Mouse (Mus musculus): Measurements from ENCODE around the gene Ptprd.

Gene Ptprd

GRCm38 (mm10) chr4:76025571-76026325, 2186.0 kb downstream of the Ptprd start:
- DNase-seq (ENCODE audit: low spot score in 2 of 2), result no peak

- no peak for DNase-seq (ENCODE audit: low spot score in 2 of 2)
Observed at GRCm38 (mm10) chr4:76024502-76024821, 2187.3 kb downstream of the Ptprd start.

GRCm38 (mm10) chr4:76023756-76024501, 2187.8 kb downstream of the Ptprd start:
- DNase-seq (ENCODE audit: low spot score in 2 of 2), result no peak

GRCm38 (mm10) chr4:76021670-76022069, 2190.1 kb downstream of the Ptprd start:
- no peak for DNase-seq (ENCODE audit: low spot score in 2 of 2)

- DNase-seq (ENCODE audit: low spot score in 2 of 2), result no peak
Observed at GRCm38 (mm10) chr4:76015026-76015425, 2196.7 kb downstream of the Ptprd start.

GRCm38 (mm10) chr4:76014151-76014840, 2197.5 kb downstream of the Ptprd start:
- DNase-seq (ENCODE audit: low spot score in 2 of 2), result no peak

GRCm38 (mm10) chr4:76008580-76008979, 2203.2 kb downstream of the Ptprd start:
- DNase-seq (ENCODE audit: low spot score in 2 of 2), result no peak

- no peak for DNase-seq (ENCODE audit: low spot score in 2 of 2)
Observed at GRCm38 (mm10) chr4:76007219-76007618, 2204.5 kb downstream of the Ptprd start.

GRCm38 (mm10) chr4:76006717-76007116, 2205.0 kb downstream of the Ptprd start:
- no peak for DNase-seq (ENCODE audit: low spot score in 2 of 2)

GRCm38 (mm10) chr4:76004161-76004560, 2207.6 kb downstream of the Ptprd start:
- no peak for DNase-seq (ENCODE audit: low spot score in 2 of 2)

GRCm38 (mm10) chr4:76000258-76000657, 2211.5 kb downstream of the Ptprd start:
- no peak for DNase-seq (ENCODE audit: low spot score in 2 of 2)

- DNase-seq (ENCODE audit: low spot score in 2 of 2), result no peak
Observed at GRCm38 (mm10) chr4:75995841-75996240, 2215.9 kb downstream of the Ptprd start.

GRCm38 (mm10) chr4:75994576-75994975, 2217.2 kb downstream of the Ptprd start:
- DNase-seq (ENCODE audit: low spot score in 2 of 2), result no peak

- no peak for DNase-seq (ENCODE audit: low spot score in 2 of 2)
Observed at GRCm38 (mm10) chr4:75993092-75993491, 2218.7 kb downstream of the Ptprd start.

GRCm38 (mm10) chr4:75991621-75992245, 2220.0 kb downstream of the Ptprd start:
- no peak for DNase-seq (ENCODE audit: low spot score in 2 of 2)

GRCm38 (mm10) chr4:75974728-75975127, 2237.0 kb downstream of the Ptprd start:
- DNase-seq (ENCODE audit: low spot score in 2 of 2), result no peak

GRCm38 (mm10) chr4:75973322-75973721, 2238.4 kb downstream of the Ptprd start:
- DNase-seq (ENCODE audit: low spot score in 2 of 2), result no peak

GRCm38 (mm10) chr4:75969961-75970360, 2241.8 kb downstream of the Ptprd start:
- peak in 1 of 2 experiments; percentile 22 for DNase-seq (ENCODE audit: low spot score in 2 of 2)

GRCm38 (mm10) chr4:75968618-75969017, 2243.1 kb downstream of the Ptprd start:
- no peak for DNase-seq (ENCODE audit: low spot score in 2 of 2)

- DNase-seq (ENCODE audit: low spot score in 2 of 2), result no peak
Observed at GRCm38 (mm10) chr4:75965810-75966209, 2246.0 kb downstream of the Ptprd start.

- DNase-seq (ENCODE audit: low spot score in 2 of 2), result no peak
Observed at GRCm38 (mm10) chr4:75962916-75963315, 2248.8 kb downstream of the Ptprd start.

- DNase-seq (ENCODE audit: low spot score in 2 of 2), result no peak
Observed at GRCm38 (mm10) chr4:75961865-75962264, 2249.9 kb downstream of the Ptprd start.

Data from left cerebral cortex, adult 9 months (tissue).